Mouse (Mus musculus) heart, embryonic 10.5 days (tissue): Measurements from ENCODE around the gene Pygl. TPM values are rescaled to one million over a fixed set of nuclear protein-coding genes. Genes with fewer than 3 reads are reported as not detected.

Experiments
- DNase-seq: peaks from one replicate; pipeline ENCODE4 v3.0.0-alpha.2; 2017; ENCODE audit warnings: low spot score
- H3K27ac ChIP-seq: fragments of 300-500 bp; sonication (generic); 2 replicates; pipeline ENCODE4 v1.5.1; 2016; ENCODE audit warnings: mild to moderate bottlenecking
- H3K27me3 ChIP-seq: fragments of 300-500 bp; sonication (generic); 2 replicates; pipeline ENCODE4 v1.6.1; 2016; ENCODE audit warnings: mild to moderate bottlenecking; ENCODE audit not compliant: poor library complexity, insufficient read depth, severe bottlenecking
- H3K36me3 ChIP-seq: fragments of 300-500 bp; sonication (generic); 2 replicates; pipeline ENCODE4 v1.6.1; 2016; ENCODE audit warnings: mild to moderate bottlenecking, moderate library complexity
- H3K4me1 ChIP-seq: fragments of 300-500 bp; sonication (generic); 2 replicates; pipeline ENCODE4 v1.6.1; 2016; ENCODE audit warnings: mild to moderate bottlenecking
- H3K4me3 ChIP-seq: fragments of 300-500 bp; sonication (generic); 2 replicates; pipeline ENCODE4 v1.5.1; 2016; ENCODE audit warnings: mild to moderate bottlenecking, moderate library complexity
- H3K9me3 ChIP-seq: fragments of 300-500 bp; sonication (generic); 2 replicates; pipeline ENCODE4 v1.6.1; 2016; ENCODE audit warnings: mild to moderate bottlenecking, moderate library complexity
- WGBS: fragments of 180-500 bp; shearing (Covaris S2); methylation state at CpG from one replicate; pipeline ENCODE4 v1.1.7; 2016; 5-methylcytosine and 5-hydroxymethylcytosine counted together
- polyA plus RNA-seq: library from polyadenylated mRNA; unstranded; fragments of >200 nt; fragmentation: Nextera tagmentation; extraction: Ambion mirVana; gene quantifications from 2 replicates; pipeline ENCODE4 v1.2.1, GENCODE M21; 2016

Gene Pygl
- polyA plus RNA-seq, 1 experiment from 2014 or later: 30.3 TPM

GRCm38 (mm10) chr12:70242550-70242949, 11.3 kb upstream of the Pygl start:
- 88% methylated on average over 7 of the region's 7 CpGs for WGBS
- no peak overlapping the region; the same call in 1 of the 2 replicates for H3K27ac ChIP-seq
- DNase-seq: no peak
- H3K4me3 ChIP-seq: no peak overlapping the region
- H3K4me1 ChIP-seq: peaks cover 15% of the 10 kb centered on the region
- no peaks in the 10 kb centered on the region for H3K36me3 ChIP-seq
- no peaks in the 10 kb centered on the region for H3K27me3 ChIP-seq
- H3K9me3 ChIP-seq: no peaks in the 10 kb centered on the region

DNA sequence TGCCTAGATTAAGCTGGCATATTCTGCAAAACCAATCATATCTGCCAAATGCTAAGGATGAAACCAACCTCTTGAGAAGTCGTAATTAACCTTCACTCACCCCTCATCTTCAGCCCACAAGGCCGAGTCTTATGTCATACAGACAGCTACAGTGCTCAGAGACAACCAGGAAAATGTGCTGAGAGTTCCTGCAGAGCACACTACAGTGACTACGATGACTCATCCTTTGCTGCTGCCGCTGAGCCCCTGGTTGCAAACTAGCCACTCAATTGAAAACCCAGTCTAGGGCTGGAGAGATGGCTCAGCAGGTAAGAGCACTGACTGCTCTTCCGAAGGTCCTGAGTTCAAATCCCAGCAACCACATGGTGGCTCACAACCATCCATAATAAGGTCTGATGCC, 8.5 kb upstream of the Pygl start:
- Histone ChIP-seq H3K4me3 (no peak overlapping the region), H3K4me1 (peaks cover 6% of the 10 kb centered on the region; the same call in 1 of the 2 replicates), H3K27me3 (no peaks in the 10 kb centered on the region), H3K9me3 (no peaks in the 10 kb centered on the region), H3K27ac (no peak overlapping the region), H3K36me3 (no peaks in the 10 kb centered on the region)
- WGBS: 62% methylated on average over 5 of the region's 5 CpGs
- no peak for DNase-seq

GRCm38 (mm10) chr12:70238604-70239003, 7.3 kb upstream of the Pygl start:
- peaks cover 6% of the 10 kb centered on the region; the same call in 1 of the 2 replicates for H3K4me1 ChIP-seq
- no peaks in the 10 kb centered on the region for H3K9me3 ChIP-seq
- WGBS: 75% methylated on average over 8 of the region's 8 CpGs
- no peaks in the 10 kb centered on the region for H3K36me3 ChIP-seq
- no peaks in the 10 kb centered on the region for H3K27me3 ChIP-seq
- H3K4me3 ChIP-seq: no peak overlapping the region
- no peak for DNase-seq
- no peak overlapping the region for H3K27ac ChIP-seq

GRCm38 (mm10) chr12:70234938-70235484, 3.7 kb upstream of the Pygl start:
- 21% methylated on average over 13 of the region's 13 CpGs for WGBS
- H3K9me3 ChIP-seq: no peaks in the 10 kb centered on the region
- no peaks in the 10 kb centered on the region for H3K36me3 ChIP-seq
- H3K27ac ChIP-seq: peak overlapping the region; percentile 74; the same call in 1 of the 2 replicates
- peak overlapping the region; percentile 51 for H3K4me3 ChIP-seq
- no peaks in the 10 kb centered on the region for H3K27me3 ChIP-seq
- H3K4me1 ChIP-seq: peaks cover 17% of the 10 kb centered on the region; the same call in 1 of the 2 replicates
- peak; percentile 85 for DNase-seq

DNA sequence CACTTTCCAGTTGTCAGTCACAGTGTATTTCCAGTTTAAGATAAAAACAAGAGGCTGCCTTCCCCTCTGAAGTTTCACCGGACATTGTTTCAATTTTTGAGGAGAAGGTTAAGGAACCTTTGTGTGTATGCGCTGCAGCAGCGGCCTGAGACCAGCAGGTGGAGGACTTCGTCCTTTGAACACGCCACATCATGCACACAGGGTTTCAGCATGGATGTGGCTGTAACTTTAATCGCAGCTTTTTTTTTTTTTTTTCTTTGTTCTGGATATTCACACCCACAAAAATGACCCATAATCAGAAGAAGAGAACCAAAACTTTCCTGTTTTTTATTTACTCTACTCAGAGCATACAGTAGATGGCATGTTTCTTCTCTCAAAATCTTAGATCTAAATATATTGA, 3.1 kb upstream of the Pygl start:
- 39% methylated on average over 6 of the region's 6 CpGs for WGBS
- no peak overlapping the region for H3K27ac ChIP-seq
- no peaks in the 10 kb centered on the region for H3K27me3 ChIP-seq
- H3K4me3 ChIP-seq: no peak overlapping the region
- no peak for DNase-seq
- no peaks in the 10 kb centered on the region for H3K9me3 ChIP-seq
- H3K4me1 ChIP-seq: peaks cover 17% of the 10 kb centered on the region; the same call in 1 of the 2 replicates
- H3K36me3 ChIP-seq: no peaks in the 10 kb centered on the region

GRCm38 (mm10) chr12:70233637-70234315, 2.5 kb upstream of the Pygl start:
- no peak for DNase-seq
- WGBS: 74% methylated on average over 6 of the region's 6 CpGs
- no peaks in the 10 kb centered on the region for H3K36me3 ChIP-seq
- peaks cover 17% of the 10 kb centered on the region; the same call in 1 of the 2 replicates for H3K4me1 ChIP-seq
- H3K27me3 ChIP-seq: no peaks in the 10 kb centered on the region
- no peaks in the 10 kb centered on the region for H3K9me3 ChIP-seq
- H3K4me3 ChIP-seq: no peak overlapping the region
- H3K27ac ChIP-seq: no peak overlapping the region

GRCm38 (mm10) chr12:70232020-70232544, 794 bp upstream of the Pygl start:
- Histone ChIP-seq H3K9me3 (no peaks in the 10 kb centered on the region), H3K36me3 (no peaks in the 10 kb centered on the region), H3K27me3 (no peaks in the 10 kb centered on the region), H3K4me3 (no peak overlapping the region), H3K27ac (0 out of 2 replicates have a peak overlapping the region, but pooled peaks have one; percentile 0), H3K4me1 (peaks cover 31% of the 10 kb centered on the region)
- DNase-seq: no peak
- 63% methylated on average over 5 of the region's 5 CpGs for WGBS

DNA sequence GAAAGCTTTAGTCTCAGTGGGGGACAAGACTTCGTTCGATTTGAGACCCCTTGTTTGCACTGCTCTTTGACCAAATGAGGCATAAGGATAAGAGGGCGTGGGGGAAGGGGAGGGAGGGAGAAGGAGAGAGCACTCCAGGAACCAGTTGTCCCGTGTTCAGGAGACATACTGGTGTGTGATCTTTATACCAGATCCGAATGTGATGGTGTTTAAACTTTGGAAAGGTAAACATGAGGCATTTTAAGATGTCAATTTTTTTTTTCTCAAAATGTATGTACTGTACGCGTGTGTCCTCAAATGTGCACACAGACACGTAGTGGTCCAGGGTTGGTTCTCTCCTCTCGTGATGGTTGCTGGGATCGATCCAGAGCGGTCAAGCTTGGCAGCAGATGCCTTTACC, 3.1 kb downstream of the Pygl start:
- Histone ChIP-seq H3K27ac (peak overlapping the region; percentile 88), H3K4me1 (peaks cover 49% of the 10 kb centered on the region), H3K9me3 (no peaks in the 10 kb centered on the region), H3K27me3 (no peaks in the 10 kb centered on the region; the same call in 1 of the 2 replicates), H3K36me3 (no peaks in the 10 kb centered on the region), H3K4me3 (peak overlapping the region; percentile 63)
- WGBS: 60% methylated on average over 11 of the region's 11 CpGs
- no peak for DNase-seq

DNA sequence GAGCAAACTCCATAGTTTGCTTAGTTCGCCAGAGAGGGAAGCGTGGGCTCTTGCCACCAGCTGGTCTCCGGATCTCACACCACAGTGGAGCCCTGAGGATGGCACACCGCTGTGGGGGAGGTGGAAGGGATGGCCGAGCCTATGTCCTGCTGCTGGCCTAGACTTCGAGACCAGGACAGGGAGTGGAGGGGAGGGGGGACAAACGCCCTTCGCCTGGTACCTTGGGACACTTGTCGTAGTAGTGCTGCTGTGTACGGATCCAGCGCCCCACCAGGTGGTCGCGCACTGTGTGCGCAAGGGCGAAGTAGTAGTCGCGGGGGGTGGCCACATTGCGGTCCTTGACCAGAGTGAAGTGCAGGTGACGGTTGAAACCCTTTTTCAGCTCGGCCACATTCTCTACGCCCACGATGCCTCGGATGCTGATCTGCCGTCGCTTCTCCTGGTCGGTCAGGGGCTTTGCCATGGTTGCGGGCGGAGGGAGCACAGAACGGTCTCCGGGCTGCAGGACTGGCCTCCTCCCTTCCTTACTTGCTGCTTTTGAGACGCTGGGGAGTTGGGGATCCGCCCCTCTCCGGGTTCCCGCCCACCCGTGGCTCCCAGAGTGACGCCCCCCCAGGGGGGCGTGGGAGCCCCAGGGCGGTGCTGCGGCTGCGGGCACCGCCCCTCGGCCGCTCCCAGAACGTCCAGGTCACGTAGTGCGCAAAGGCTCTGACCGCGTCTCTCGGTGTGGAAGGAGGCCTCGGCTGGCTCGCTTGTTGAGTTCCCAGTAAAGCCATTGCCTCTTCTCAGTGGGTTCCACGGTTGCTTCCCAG, 4.0 kb downstream of the Pygl start:
- Histone ChIP-seq H3K27ac (peak overlapping the region; percentile 88), H3K36me3 (no peaks in the 10 kb centered on the region), H3K27me3 (no peaks in the 10 kb centered on the region; the same call in 1 of the 2 replicates), H3K4me3 (peak overlapping the region; percentile 63), H3K9me3 (no peaks in the 10 kb centered on the region), H3K4me1 (peaks cover 53% of the 10 kb centered on the region)
- peak; percentile 95 for DNase-seq
- under 1% methylated on average over 52 of the region's 52 CpGs for WGBS

DNA sequence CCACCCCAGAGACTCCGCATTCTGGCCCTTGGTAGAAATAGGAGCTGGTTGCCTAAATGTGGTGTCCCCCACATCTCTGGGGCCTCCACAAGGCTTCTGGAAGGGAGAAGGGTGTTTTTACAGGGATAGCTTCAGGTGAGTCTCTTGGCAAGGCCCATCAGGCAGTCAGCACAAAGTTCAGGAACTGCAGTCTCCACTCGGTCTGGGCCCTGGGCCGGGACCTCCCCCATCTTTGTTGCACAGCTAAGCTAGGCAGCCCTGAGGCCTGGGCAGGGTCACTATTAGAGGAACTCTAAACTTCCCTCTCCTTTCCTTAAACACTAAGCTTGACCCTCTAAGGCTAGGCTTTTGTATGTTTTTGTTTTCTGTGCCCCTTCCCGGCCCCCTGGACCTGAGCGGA, 4.6 kb downstream of the Pygl start:
- H3K4me1 ChIP-seq: peaks cover 46% of the 10 kb centered on the region
- H3K36me3 ChIP-seq: no peaks in the 10 kb centered on the region; the same call in 1 of the 2 replicates
- H3K4me3 ChIP-seq: peak overlapping the region; percentile 63
- no peaks in the 10 kb centered on the region for H3K9me3 ChIP-seq
- no peaks in the 10 kb centered on the region; the same call in 1 of the 2 replicates for H3K27me3 ChIP-seq
- no peak for DNase-seq
- H3K27ac ChIP-seq: peak overlapping the region; percentile 88
- 31% methylated on average over 5 of the region's 5 CpGs for WGBS

DNA sequence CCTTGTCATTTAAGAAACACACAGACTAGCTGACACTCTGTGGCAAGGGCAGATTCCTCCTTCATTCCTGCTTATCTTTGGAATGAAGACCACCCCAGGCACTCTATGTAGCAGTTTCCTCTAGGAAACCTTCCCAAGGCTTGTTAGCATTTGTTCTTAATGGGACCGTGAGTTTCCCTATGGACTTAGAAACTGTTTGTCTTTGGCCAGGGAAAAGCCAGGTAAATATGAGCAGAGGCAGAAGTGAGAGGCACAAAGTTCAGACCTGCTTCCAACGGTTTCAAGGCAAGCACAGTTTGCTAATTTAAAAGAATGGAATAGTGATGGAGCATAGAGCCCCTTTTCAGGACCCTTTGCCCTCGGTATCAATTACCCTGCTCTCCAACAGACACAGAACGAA, 8.0 kb downstream of the Pygl start:
- peak overlapping the region; percentile 65; the same call in 1 of the 2 replicates for H3K27ac ChIP-seq
- no peak for DNase-seq
- peaks cover 16% of the 10 kb centered on the region for H3K36me3 ChIP-seq
- 39% methylated on average over 4 of the region's 4 CpGs for WGBS
- H3K27me3 ChIP-seq: no peaks in the 10 kb centered on the region; the same call in 1 of the 2 replicates
- no peaks in the 10 kb centered on the region for H3K9me3 ChIP-seq
- H3K4me1 ChIP-seq: peaks cover 35% of the 10 kb centered on the region
- H3K4me3 ChIP-seq: no peak overlapping the region

GRCm38 (mm10) chr12:70221425-70221824, 9.9 kb downstream of the Pygl start:
- WGBS: 84% methylated on average over 5 of the region's 5 CpGs
- Histone ChIP-seq H3K4me3 (no peak overlapping the region), H3K27me3 (no peaks in the 10 kb centered on the region), H3K9me3 (no peaks in the 10 kb centered on the region), H3K27ac (no peak overlapping the region), H3K36me3 (peaks cover 17% of the 10 kb centered on the region), H3K4me1 (peaks cover 17% of the 10 kb centered on the region)
- no peak for DNase-seq
